Mouse (Mus musculus) frontal cortex, postnatal 25 days (tissue): ENCODE data around the gene Pla2g15.
"Not testable (repeated sequence)": the region's sequence is repeated elsewhere in the genome, so short reads cannot be mapped to it uniquely, and the experiment has no call there.

Source experiments
- DNase-seq, 2 experiments: peaks; one replicate each; pipeline ENCODE4 v3.0.0; 2022; ENCODE audit warnings: low spot score in 2 of 2

The Pla2g15 gene

DNA sequence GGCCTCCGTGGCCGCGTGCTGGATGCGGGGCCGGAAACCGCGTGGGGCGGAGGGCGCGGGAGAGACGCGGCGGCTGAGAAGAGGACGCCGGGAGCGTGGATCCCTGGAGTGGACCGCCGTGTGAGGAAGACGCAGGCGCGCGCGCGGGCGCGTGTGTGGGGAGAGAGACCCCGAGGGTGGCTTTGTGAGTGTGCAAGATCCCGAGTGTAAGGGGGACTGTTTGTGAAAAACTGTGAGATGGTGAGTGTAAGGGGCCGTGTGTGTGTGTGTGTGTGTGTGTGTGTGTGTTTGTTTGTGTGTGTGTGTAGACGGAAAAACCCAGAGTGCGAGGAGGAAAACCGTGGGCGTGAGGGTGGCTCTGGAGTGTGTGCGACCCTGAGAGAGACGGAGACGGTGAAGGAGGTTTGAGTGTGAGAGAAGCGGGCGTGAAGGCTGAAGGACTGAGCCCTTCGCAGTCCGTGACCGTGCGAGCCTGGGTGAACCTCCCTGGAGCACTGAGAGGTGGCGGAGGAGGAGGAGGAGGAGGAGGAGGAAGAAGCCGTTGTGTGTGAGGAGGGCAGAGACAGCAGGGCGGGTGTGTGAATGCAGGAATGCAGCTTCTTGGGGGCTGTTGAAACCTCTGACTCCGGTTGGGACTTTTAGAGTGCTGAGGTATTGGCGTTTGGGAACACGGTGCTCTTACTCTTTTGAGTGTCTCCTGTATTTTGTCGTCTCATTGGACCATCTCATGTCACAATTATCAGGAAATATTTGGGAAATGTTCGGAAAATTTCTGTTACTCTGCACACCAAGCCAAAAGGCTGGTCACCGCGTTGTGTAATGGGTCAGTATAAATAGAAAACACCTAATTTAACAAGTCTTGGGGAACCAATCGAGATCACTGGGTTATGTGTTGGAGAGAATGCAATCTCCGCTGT is 19.1 kb downstream of the Pla2g15 start:
- peak in 1 of 2 experiments; percentile 17 for DNase-seq

DNA sequence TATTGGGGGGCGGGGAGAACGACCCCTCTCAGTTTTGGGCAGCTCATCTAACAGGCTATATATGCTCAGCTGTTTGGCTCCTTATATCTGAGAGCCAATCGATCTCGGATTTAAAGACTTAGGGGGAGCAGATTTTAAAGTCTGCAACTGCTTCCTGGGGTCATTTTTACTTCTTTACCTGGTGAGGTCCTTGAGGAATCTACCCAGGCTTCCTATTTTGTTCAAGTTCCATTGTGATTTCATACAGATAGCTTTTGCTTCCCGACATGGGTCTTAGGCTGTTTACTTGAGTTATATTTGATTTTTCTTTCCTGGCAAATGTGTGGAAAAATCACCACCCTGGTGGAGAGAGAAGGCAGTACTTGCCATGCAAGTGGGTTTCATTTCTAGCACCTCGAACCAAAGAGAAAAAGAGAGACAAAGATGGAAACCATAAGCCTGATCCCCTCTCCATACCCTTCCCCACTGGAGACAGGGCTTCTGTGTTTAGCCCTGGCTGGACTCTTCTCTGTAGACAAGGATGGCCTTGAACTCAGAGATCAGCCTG is 19.8 kb downstream of the Pla2g15 start:
- DNase-seq, result no peak

DNA sequence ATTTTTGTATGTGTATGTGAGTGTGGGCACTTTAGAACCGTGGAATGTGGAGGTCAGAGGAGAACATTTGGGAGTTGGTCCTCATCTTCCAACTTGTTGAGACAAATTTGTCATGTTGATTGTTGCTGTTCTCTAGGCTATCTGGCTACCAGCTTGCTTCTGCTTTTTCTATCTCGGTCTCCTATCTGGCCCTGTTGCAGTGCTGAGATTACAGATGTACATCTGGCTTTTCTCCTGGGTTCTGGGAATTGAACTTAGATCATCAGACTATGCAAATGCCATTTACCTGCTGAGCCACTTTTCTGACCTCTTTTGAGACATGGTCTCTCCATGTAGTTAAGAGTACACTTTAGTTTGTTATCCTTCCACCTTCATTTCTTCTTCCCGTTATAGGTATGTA is 23.4 kb downstream of the Pla2g15 start:
- no peak for DNase-seq

DNA sequence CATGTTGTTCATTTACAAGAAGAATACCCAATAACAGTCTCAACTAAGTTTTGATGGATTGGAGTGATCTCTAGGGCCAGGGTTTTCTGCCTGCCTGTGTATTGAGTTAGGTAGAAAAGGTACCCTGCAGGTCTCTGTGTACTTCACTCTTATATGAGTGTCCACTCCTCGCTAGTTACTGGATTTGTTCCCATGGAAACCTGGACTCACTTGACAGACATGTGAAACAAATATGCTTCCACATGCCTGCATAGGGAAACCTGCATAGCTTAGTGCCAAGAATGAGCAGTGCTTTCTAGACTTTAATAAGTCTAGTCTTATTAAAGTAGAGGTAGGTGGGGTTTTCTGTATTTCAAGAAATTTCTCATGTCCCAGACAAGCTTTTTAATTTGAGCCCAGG is 26.7 kb downstream of the Pla2g15 start:
- DNase-seq, result no peak

DNA sequence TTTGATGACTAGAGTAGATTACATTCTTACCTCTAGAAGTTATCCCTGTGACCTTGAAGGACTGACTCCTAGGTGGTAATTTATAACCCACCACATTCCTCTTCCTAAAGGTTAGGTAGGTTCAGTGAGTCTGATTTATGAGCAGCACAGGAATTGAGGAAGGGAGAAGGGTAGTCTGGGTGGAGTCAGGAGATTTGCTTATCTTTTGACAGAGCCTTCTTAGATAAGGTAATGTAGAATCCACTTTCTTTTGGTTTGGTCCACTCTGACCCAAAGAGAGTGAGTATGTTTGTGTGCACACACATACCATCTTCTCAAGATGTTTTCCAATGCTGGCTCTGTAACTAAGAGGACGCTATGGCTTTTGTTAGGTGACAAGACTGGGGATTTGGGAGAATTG is 27.4 kb downstream of the Pla2g15 start:
- DNase-seq, result no peak

DNA sequence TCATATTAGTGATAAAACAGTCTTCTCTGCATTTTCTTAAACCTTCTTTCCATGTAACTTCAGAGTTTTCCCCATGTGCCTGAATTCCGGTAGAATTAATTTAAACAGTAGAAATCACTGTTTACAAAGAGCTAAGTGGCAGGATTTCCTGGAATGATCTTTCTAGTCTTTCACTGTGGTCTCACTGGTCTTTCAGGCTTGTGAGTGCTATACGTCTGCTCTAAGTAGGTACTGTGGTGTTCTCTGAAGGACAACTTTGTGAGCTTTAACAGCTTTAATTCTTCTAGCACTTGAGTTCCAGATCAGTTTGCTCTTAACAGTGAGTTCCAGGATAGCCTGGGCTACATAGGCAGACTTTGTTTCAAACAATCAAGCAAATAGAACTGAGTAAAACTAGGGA is 28.2 kb downstream of the Pla2g15 start:
- DNase-seq, result no peak

DNA sequence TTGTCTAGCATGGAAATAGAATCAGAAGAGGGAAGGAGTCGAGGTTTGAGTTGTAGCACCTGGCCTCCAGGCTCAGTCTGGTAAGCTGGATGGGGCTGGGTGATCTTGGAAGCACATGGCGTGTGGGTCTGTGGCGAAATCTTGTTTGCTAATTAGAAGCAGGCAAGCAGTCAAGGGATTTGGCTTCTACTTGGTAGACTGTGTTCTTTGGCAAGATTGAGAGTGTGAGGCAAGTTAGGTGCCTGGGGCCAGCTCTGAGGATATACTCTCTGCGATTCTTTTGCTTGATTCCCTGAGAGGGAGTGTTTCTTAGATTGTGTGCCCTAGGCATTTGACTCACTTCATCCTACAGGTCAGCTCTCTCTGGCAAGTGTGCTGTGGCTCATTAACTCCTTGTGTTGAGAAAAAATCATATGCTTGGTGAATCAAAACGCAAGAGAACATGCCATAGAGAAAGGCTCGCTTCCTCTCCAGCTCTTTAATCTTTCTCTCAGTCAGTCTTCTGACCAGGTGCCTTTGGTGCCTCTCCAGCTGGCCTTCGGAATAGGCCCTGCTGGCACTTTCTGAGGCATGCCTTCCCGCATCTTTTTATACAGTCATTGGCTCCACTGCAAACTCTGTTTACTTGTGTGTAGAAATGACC is 35.5 kb downstream of the Pla2g15 start:
- no peak for DNase-seq

DNA sequence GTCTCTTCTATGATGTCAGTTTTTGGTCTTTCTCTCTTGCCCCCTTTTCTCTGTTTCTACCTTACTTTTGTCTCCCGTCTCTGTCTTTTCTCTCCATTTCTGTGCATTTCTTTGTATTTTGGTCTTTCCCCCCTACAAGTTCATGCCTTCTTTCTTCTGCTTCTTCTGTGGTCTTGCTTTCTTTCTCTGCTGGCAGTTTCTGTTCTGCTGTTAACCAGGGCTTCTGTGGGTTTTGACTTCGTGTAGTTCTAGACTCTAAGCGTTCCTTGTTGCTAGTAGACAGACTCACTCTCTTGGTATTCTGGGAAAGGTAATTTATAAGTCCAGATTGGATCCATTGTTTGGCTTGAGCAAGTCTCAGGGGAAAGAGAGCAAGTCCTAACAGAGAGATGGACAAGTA is 36.2 kb downstream of the Pla2g15 start:
- DNase-seq, result no peak

DNA sequence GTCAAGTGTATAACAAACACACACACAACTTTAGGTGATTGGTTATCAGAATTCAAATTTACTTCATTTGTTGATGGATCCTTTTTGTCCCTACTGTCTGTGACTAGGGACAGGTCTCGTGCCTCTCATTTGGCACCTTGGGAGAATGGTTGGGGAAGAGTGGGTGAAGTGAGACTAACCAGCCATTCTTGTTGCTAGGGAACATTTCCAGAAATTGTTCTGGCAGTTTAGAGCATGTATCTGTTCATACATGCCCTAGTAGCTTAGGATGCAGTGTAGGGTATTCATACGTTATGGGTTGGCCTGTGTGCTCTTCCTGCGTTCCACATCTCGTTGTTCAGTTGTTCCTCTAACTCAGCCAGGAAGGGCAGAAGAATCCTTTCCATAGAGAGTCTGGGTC is 39.0 kb downstream of the Pla2g15 start:
- DNase-seq, result no peak

DNA sequence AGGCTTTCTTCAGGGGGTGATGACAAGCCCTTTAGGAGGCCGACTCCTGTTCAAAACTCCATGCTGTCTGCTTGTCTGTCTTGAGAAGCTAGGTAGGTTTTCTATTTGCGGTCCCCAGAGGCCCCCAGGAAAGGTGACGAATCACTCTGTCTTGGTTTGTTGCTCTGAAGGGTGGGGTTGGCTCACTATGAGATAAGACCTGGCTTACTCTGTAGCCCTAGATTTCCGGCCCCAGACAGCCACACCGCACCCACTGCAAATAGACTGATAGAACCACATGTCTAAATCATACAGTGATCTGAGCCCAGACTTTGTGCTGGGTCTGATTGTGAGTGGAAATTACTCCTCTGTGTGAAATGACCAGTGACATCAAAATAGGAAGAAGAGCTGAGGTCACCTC is 41.4 kb downstream of the Pla2g15 start:
- DNase-seq, result no peak

DNA sequence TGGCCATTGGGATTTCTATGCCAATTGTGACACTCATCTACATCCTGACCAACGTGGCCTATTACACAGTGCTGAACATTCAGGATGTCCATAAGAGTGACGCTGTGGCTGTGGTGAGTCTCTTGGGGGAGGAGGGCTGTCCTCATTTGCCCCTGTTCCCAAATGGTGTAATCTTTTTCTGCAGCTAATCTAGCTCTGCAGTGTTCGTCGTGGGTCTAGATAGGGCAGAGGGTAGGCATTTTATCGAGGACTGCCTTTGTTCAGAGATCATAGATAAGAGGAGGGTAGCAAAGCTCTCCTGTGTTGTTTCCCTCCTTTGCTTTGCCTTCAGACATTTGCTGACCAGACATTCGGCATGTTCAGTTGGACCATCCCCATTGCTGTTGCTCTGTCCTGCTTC is 43.0 kb downstream of the Pla2g15 start:
- DNase-seq, result no peak

DNA sequence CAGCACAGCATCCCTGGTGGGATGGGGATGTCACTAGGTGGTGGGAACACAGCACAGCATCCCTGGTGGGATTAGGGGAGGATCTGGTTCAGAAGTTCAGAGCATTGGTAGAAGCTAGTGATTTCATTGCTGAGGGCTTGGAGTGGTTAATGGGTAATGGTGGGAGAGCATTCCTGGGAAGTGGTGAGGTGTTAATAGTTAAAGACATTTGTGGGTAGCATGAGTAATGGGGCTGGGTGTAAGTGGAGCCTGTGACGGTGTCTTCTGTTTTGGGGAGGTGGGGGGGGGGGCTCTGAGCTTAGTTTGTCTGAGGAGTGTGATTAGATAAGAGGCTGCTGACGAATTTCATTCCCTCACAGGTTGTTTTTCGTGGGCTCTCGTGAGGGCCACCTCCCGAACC is 43.9 kb downstream of the Pla2g15 start:
- DNase-seq, result no peak

DNA sequence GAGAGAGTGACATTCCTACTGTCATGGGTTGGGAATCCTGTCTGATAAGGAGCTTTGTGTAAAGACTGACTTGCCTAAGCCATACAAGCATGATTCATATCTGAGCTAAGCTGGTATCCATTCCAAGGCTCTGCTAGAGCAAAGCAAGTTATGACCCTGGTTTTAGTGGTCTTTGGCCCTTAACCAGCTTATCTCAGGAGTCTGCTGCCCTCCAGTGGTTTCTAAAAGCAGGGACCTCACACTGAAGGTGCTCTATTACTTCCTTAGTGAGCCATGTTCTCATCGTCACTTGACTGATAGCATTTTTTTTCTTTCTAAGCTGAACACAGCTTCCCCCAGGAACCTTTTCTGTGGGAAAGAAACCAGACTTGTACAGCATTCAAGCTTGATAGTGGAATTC is 48.5 kb downstream of the Pla2g15 start:
- no peak for DNase-seq

DNA sequence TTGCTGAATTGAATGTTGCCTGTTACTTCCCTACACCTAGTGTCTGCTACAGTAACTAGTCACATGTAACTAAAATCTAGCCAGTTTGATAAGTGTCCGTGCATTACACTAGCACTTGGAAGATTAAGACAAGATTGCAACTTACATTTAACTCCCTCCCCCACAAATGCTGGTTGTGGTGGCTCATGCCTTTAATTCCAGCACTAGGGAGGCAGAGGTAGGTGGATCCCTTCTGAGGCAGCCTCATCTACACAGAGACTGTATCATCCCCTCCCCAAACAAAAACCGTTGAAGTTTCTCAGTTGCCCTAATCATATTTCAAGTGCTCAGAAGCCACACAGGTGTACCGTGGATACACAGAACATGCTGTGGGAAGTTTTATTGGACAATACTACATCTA is 49.4 kb downstream of the Pla2g15 start:
- not testable (repeated sequence) for DNase-seq

DNA sequence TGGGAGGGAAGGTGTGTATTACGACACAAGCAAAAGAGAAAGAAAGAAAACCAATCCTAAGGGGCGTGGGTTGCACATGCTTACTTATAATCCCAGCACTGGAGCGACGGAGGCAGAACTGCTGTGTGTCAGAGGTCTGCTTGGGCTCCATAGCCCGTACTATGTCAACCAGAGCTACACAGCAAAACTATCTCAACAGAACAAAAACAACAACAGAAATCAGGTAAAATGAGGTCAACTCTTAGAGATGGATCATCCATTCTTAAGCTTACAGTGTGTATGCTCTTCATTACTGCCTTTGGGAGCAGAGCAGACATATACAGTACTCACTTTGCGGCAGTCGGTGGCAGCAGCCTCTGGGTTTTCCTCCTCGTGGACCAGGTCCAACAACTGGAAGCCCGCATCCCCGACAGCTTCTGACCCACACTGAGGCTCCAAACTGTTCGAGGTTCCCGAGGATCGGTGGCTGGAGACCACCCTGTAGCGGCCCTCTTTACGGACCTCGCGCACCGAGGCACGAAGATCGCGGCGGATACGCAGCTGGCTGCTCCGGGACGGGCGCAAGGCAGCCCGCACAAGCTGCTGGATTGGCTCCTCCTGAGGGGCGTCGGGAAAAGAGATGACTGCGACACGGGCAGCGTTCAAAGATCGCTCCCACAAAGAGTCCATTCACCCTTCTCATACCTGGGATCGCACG is 60.0 kb downstream of the Pla2g15 start:
- DNase-seq, result no peak

DNA sequence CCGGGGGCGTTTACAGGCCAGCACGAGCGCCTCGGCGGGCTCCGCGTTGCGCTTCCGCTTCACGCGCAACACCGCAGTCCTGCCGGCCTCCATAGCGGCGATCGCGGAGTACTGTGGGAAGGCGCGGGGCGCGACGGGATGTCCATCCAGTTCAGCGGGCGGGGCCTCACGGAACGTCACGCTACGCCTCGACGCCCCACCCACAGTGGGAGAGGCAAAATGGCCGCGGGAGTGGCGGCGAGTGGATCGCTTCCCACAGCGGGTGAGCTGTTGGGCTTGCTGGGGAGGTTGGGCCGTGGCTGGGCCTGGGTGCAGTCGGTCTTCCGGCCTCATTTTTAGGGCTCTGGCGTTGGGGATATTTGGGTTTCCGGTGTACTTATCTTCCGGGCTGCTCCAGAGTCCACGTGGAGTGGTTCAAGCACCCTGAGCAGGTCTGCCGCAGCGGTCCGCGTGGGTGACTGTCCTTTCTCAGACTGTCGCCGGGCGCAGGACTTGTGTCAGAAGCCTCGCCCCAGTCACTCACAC is 60.7 kb downstream of the Pla2g15 start, which contains the start of the genes Slc7a6os and Prmt7:
Slc7a6os (minus strand) TSS at position 115 of the 525 bp plus-strand sequence.
Prmt7 (plus strand) TSS at position 116 of the 525 bp plus-strand sequence.
- peak; percentile 92 to 94 for DNase-seq

DNA sequence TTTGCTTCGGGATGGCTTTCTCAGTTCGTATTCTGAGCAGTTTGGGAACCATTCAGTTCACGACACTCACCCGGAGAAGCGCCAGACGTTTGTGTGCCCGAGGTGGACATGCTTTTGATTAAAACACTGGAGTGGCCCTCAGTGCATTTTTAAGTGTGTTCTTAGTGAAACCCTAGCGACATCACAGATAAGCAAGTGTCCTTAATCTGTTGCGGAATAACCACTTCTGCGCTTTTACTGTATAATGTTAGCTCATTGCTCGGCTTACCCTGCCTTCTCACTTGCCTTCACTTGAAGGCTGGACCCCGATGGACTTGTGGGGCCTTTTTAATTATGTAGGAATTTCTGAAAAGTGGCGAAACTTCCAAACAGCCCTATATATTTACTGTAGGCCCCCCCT is 61.2 kb downstream of the Pla2g15 start:
- no peak for DNase-seq

DNA sequence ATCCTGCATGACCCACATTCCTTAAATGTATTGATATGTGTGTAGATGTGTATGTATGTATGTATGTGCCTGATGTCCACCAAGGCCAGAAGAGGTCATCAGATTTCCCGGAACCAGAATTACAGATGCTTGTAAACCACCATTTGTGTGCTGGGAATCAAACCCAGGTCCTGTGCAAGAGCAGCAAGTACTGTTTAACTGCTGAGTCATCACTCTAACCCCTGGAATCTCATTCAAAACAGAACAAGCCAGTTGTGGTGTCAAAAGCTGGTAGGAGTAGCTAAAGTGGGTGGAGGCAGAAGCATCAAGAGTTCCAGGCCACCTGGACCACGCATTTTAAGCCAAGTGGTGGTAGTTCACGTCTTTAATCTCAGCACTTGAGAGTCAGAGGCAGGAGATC is 63.8 kb downstream of the Pla2g15 start:
- no peak for DNase-seq
